Mouse (Mus musculus): ENCODE measurements at regions not wholly inside any gene's neighbourhood (a gene's known extent, or its start where the extent isn't known, plus 50 kb on each side); places are given as distances from the start of the nearest gene placed in this dataset.

DNA sequence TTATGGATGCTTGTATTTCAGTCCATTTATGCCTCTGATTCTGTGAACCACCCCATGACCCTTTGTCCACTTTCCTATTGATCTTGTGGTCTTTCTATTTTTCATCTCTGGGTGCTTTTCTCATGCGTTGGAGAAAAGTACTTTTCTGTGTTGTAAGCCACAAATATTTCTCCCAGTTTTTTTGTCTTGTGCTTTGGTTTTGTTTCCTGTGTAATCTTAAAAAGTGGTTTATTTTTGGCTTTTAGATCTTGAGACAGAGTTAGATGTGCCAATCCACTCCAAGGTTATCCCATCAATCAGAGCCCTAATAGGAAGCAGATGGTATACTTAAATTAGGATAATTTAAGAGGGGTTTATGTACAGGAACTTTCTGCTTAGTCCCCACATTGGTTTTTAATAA lies 50.0 kb upstream of the Slc22a23 start:
- DNase-seq (ENCODE audit: low spot score), result no peak
